Mouse (Mus musculus): ENCODE data around the gene Foxn3. TPM values are rescaled to one million over a fixed set of nuclear protein-coding genes. Genes with fewer than 3 reads are reported as not detected.
A peak's percentile ranks its signal among the peaks of the same experiment; 100 is the strongest.
"Not testable (repeated sequence)": the region's sequence is repeated elsewhere in the genome, so short reads cannot be mapped to it uniquely, and the experiment has no call there.

The Foxn3 gene
- polyA plus RNA-seq, 1 experiment, result 37.8 TPM

- H3K4me1 ChIP-seq (ENCODE audit: control insufficient read depth, insufficient read depth, insufficient read length), result no peaks in the 10 kb centered on the region
- no peak for DNase-seq (ENCODE audit: low read depth in 1 of 2, low spot score in 2 of 2)
- TF ChIP-seq CTCF (IDR thresholded peaks at IDR 0.05; ENCODE audit: extremely low read depth, insufficient read depth, insufficient read length, insufficient replicate concordance) (no peak), POLR2A (IDR thresholded peaks at IDR 0.05; ENCODE audit: low read depth, low read length) (no peak)
- no peak overlapping the region for H3K4me3 ChIP-seq (ENCODE audit: extremely low read depth, insufficient read depth, insufficient read length)
- WGBS, result 92% methylated on average over 5 of the region's 5 CpGs
- H3K27ac ChIP-seq (ENCODE audit: insufficient read depth, low read length), result no peak overlapping the region
- H3K36me3 ChIP-seq (ENCODE audit: control insufficient read depth, insufficient read depth, low read length), result peaks cover 17% of the 10 kb centered on the region
- H3K27me3 ChIP-seq (ENCODE audit: control insufficient read depth, insufficient read depth, low read length), result no peaks in the 10 kb centered on the region
These were observed 364.3 kb downstream of the Foxn3 start for GRCm38 (mm10) chr12:99199124-99199483.

GRCm38 (mm10) chr12:99198428-99199123 lies 364.8 kb downstream of the Foxn3 start:
- 93% methylated on average over 12 of the region's 12 CpGs for WGBS
- TF ChIP-seq POLR2A (IDR thresholded peaks at IDR 0.05; ENCODE audit: low read depth, low read length) (no peak), CTCF (IDR thresholded peaks at IDR 0.05; ENCODE audit: extremely low read depth, insufficient read depth, insufficient read length, insufficient replicate concordance) (no peak)
- Histone ChIP-seq H3K4me1 (ENCODE audit: control insufficient read depth, insufficient read depth, insufficient read length) (no peaks in the 10 kb centered on the region), H3K27ac (ENCODE audit: insufficient read depth, low read length) (no peak overlapping the region), H3K36me3 (ENCODE audit: control insufficient read depth, insufficient read depth, low read length) (peaks cover 19% of the 10 kb centered on the region), H3K27me3 (ENCODE audit: control insufficient read depth, insufficient read depth, low read length) (no peaks in the 10 kb centered on the region), H3K4me3 (ENCODE audit: extremely low read depth, insufficient read depth, insufficient read length) (no peak overlapping the region)
- DNase-seq (ENCODE audit: low read depth in 1 of 2, low spot score in 2 of 2), result no peak

GRCm38 (mm10) chr12:99197031-99197430 lies 366.4 kb downstream of the Foxn3 start:
- DNase-seq (ENCODE audit: low read depth in 1 of 2, low spot score in 2 of 2), result peak in 1 of 2 experiments; percentile 12

GRCm38 (mm10) chr12:99195655-99196054 lies 367.7 kb downstream of the Foxn3 start:
- no peak overlapping the region for H3K27ac ChIP-seq (ENCODE audit: insufficient read depth, low read length)
- WGBS, result 58% methylated on average over 5 of the region's 5 CpGs
- H3K36me3 ChIP-seq (ENCODE audit: control insufficient read depth, insufficient read depth, low read length), result peaks cover 21% of the 10 kb centered on the region
- DNase-seq (ENCODE audit: low read depth in 1 of 2, low spot score in 2 of 2), result no peak
- TF ChIP-seq POLR2A (IDR thresholded peaks at IDR 0.05; ENCODE audit: low read depth, low read length), result no peak
- no peak for TF ChIP-seq CTCF (IDR thresholded peaks at IDR 0.05; ENCODE audit: extremely low read depth, insufficient read depth, insufficient read length, insufficient replicate concordance)
- no peak overlapping the region for H3K4me3 ChIP-seq (ENCODE audit: extremely low read depth, insufficient read depth, insufficient read length)
- H3K4me1 ChIP-seq (ENCODE audit: control insufficient read depth, insufficient read depth, insufficient read length), result no peaks in the 10 kb centered on the region
- no peaks in the 10 kb centered on the region for H3K27me3 ChIP-seq (ENCODE audit: control insufficient read depth, insufficient read depth, low read length)

More at GRCm38 (mm10) chr12:99197031-99197430, 366.4 kb downstream of the Foxn3 start:
- 69% methylated on average over 7 of the region's 7 CpGs for WGBS
- Histone ChIP-seq H3K4me1 (ENCODE audit: control insufficient read depth, insufficient read depth, insufficient read length) (no peaks in the 10 kb centered on the region), H3K27me3 (ENCODE audit: control insufficient read depth, insufficient read depth, low read length) (no peaks in the 10 kb centered on the region), H3K4me3 (ENCODE audit: extremely low read depth, insufficient read depth, insufficient read length) (no peak overlapping the region), H3K27ac (ENCODE audit: insufficient read depth, low read length) (no peak overlapping the region), H3K36me3 (ENCODE audit: control insufficient read depth, insufficient read depth, low read length) (peaks cover 20% of the 10 kb centered on the region)
- no peak for TF ChIP-seq CTCF (IDR thresholded peaks at IDR 0.05; ENCODE audit: extremely low read depth, insufficient read depth, insufficient read length, insufficient replicate concordance)
- TF ChIP-seq POLR2A (IDR thresholded peaks at IDR 0.05; ENCODE audit: low read depth, low read length), result no peak

- not testable (repeated sequence) for H3K27me3 ChIP-seq (ENCODE audit: control insufficient read depth, insufficient read depth, low read length); H3K4me3 ChIP-seq (ENCODE audit: extremely low read depth, insufficient read depth, insufficient read length); H3K4me1 ChIP-seq (ENCODE audit: control insufficient read depth, insufficient read depth, insufficient read length); DNase-seq (ENCODE audit: low read depth in 1 of 2, low spot score in 2 of 2); H3K27ac ChIP-seq (ENCODE audit: insufficient read depth, low read length)
- 95% methylated on average over 17 of the region's 17 CpGs for WGBS
- H3K36me3 ChIP-seq (ENCODE audit: control insufficient read depth, insufficient read depth, low read length), result peaks cover 20% of the 10 kb centered on the region
These were observed 369.3 kb downstream of the Foxn3 start for GRCm38 (mm10) chr12:99194120-99194519.

GRCm38 (mm10) chr12:99187671-99188070 lies 375.7 kb downstream of the Foxn3 start:
- 0 out of 2 replicates have a peak, but pooled peaks cover 1% of the 10 kb centered on the region for H3K36me3 ChIP-seq (ENCODE audit: control insufficient read depth, insufficient read depth, low read length)
- no peaks in the 10 kb centered on the region for H3K4me1 ChIP-seq (ENCODE audit: control insufficient read depth, insufficient read depth, insufficient read length)
- 86% methylated on average over 4 of the region's 4 CpGs for WGBS

GRCm38 (mm10) chr12:99186239-99186638 lies 377.1 kb downstream of the Foxn3 start:
- H3K27me3 ChIP-seq (ENCODE audit: control insufficient read depth, insufficient read depth, low read length), result no peaks in the 10 kb centered on the region
- no peak for DNase-seq (ENCODE audit: low read depth in 1 of 2, low spot score in 2 of 2)
- 70% methylated on average over 4 of the region's 4 CpGs for WGBS
- 0 out of 2 replicates have a peak, but pooled peaks cover 1% of the 10 kb centered on the region for H3K36me3 ChIP-seq (ENCODE audit: control insufficient read depth, insufficient read depth, low read length)
- TF ChIP-seq CTCF (IDR thresholded peaks at IDR 0.05; ENCODE audit: extremely low read depth, insufficient read depth, insufficient read length, insufficient replicate concordance) (no peak), POLR2A (IDR thresholded peaks at IDR 0.05; ENCODE audit: low read depth, low read length) (no peak)
- H3K4me1 ChIP-seq (ENCODE audit: control insufficient read depth, insufficient read depth, insufficient read length), result no peaks in the 10 kb centered on the region
- no peak overlapping the region for H3K27ac ChIP-seq (ENCODE audit: insufficient read depth, low read length)
- no peak overlapping the region for H3K4me3 ChIP-seq (ENCODE audit: extremely low read depth, insufficient read depth, insufficient read length)

More at GRCm38 (mm10) chr12:99187671-99188070, 375.7 kb downstream of the Foxn3 start:
- Histone ChIP-seq H3K4me3 (ENCODE audit: extremely low read depth, insufficient read depth, insufficient read length) (no peak overlapping the region), H3K27me3 (ENCODE audit: control insufficient read depth, insufficient read depth, low read length) (no peaks in the 10 kb centered on the region), H3K27ac (ENCODE audit: insufficient read depth, low read length) (no peak overlapping the region)
- DNase-seq (ENCODE audit: low read depth in 1 of 2, low spot score in 2 of 2), result no peak
- TF ChIP-seq POLR2A (IDR thresholded peaks at IDR 0.05; ENCODE audit: low read depth, low read length) (no peak), CTCF (IDR thresholded peaks at IDR 0.05; ENCODE audit: extremely low read depth, insufficient read depth, insufficient read length, insufficient replicate concordance) (no peak)

Data from spleen, adult 2 months (tissue).